Mouse (Mus musculus): ENCODE measurements around the gene Icosl.
"Not testable (repeated sequence)": the region's sequence is repeated elsewhere in the genome, so short reads cannot be mapped to it uniquely, and the experiment has no call there.

Gene Icosl

GRCm38 (mm10) chr10:78074977-78075376 lies 5.9 kb downstream of the Icosl start:
- DNase-seq (ENCODE audit: low spot score in 2 of 2) = no peak

- no peak for DNase-seq (ENCODE audit: low spot score in 2 of 2)
Measured at GRCm38 (mm10) chr10:78077862-78078261, 8.8 kb downstream of the Icosl start.

GRCm38 (mm10) chr10:78078276-78078675 lies 9.2 kb downstream of the Icosl start:
- DNase-seq (ENCODE audit: low spot score in 2 of 2) = no peak

DNA sequence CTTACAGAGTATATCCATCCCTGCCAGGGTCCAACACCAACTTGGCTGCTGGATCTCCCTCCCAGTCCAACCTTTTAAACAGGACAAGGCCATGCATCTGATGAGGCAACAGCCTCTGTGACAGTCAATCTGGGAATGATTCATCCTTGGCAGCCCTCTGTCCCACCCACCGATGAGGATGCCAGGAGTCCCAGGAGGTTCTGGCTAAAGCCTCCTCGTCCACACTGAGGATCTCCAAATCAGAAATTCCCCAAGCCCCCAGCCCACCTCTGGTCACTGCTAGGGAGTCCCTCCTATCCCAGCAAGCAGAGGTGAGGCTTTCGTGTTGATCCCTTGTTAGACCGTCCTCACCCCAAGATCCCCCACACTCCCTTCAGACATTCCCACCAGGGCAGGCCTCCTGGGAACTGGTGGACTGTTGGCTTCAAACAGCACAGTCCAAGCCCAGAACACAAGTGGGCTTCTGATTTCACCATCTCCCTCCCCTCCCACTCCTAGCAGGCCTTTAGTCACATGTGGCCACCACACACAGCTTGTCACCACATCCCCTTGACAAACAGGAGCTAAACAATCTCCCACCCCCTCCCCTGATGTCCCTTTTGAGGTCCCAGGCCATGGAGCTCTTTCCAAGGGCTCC lies 11.0 kb downstream of the Icosl start:
- no peak for DNase-seq (ENCODE audit: low spot score in 2 of 2)

DNA sequence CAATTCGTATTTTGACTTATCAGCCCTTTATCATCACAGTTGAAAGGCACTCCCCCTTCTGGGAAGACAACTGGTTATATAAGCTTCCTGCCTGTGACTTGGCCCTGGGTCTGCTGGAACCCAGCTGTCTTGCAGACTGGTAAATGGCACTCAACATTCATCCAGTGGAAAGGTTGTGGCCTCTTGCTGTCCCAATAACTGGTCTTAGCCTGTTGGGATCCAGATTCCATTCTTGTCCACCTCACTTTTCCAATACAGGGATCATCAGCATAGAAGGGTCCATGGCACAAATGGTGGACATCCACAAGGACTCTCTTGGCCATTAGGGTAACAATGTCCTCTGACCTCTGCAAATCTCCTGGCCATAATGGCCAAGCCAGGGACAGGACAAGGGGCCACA lies 15.0 kb downstream of the Icosl start:
- no peak for DNase-seq (ENCODE audit: low spot score in 2 of 2)

GRCm38 (mm10) chr10:78085711-78086110 lies 16.6 kb downstream of the Icosl start:
- DNase-seq (ENCODE audit: low spot score in 2 of 2) = no peak

- DNase-seq (ENCODE audit: low spot score in 2 of 2) = no peak
Measured at GRCm38 (mm10) chr10:78086444-78087061, 17.5 kb downstream of the Icosl start.

DNA sequence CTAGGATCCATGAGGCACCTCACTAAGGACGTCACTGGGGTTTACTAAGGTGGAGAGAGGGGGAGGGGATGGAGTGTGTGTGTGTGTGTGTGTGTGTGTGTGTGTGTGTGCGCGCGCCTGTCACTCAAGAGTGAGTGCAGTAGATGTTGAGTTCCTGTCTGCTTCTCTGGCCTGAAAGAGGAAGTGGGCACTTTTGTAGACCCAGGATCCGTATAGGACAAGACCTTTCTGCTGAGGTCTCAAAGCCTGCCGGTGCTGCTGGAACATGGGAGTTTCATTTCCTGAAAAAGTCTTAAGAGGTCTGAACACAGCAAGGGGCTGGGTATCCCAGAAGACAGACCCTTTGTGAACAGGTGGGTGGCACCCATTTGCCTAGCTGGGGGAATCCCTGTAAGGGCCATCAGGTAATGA lies 18.0 kb downstream of the Icosl start:
- no peak for DNase-seq (ENCODE audit: low spot score in 2 of 2)

DNA sequence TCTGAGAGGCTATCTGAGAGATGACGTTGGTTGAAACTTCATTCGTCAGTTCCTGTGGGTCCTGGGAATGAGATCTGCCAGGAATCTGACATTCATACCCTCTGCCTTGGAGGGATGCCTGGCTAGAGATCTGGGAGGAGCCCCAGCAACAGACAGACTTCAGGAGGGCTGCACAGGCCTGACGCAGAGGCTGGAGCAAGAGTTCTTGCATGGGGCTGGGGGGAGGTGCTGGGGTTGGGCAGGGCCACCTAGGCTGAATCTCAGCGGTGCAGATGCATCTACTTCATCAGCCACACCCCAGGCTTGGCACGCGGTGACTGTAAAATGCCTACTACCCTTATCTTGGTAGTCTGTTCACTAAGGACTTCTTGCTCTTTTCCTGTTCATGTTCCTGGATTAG lies 21.1 kb downstream of the Icosl start:
- DNase-seq (ENCODE audit: low spot score in 2 of 2) = no peak

GRCm38 (mm10) chr10:78090706-78091491 lies 21.8 kb downstream of the Icosl start:
- DNase-seq (ENCODE audit: low spot score in 2 of 2) = no peak

DNA sequence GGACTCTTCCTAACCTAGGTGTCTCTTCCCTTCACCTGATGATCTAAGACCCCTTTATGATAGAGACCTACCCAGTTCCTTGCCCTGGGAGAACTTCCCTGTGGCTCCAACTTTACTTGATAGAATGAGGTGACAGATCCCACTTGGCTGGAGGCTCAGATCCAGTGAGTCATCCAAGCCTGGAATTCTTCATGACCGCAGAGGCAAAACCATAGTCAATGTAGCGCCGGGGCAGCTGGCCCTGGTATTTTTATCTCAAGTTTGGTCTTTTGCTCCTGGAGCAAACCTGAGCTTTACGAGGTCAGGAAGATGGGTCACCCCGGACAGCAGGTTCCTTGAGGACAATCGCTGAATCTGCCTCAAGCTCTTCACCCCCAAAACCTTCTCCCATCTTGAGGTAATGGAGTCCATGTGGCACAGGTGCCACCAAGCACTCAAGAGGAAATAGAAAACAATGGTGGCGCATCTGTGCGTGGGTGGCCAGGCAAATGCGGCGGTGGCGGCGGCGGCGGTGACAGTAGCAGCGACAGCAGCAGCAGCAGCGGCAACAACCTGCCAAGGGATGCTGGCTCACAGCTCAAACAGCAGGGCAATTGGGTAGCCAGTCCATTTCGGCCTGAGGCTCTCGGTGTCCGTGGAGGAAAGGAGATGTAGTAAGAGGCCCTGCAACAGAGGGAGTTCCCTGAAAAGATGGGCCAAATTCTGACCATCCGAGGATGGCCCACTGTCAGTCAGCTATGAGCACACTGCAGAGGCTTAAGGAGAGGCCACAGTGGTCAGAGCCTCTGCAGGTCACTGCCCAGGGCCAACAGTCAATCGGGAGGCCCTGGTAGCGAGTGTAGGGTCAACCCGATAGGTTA lies 23.0 kb downstream of the Icosl start:
- DNase-seq (ENCODE audit: low spot score in 2 of 2) = no peak

DNA sequence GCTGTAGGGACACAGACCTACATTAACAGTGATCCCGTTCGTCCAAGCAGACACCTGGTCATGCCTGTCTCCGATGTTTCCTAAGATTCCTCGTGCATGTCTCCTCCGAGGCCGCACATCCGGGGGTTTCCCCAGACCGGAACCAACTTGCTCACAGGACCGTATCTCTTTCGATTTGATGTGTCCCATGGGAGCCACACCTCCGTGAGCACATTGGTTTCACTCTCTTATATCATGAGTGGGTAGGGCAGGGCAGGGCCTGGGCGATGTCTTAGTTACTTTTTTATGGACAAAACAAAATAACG lies 23.6 kb downstream of the Icosl start:
- no peak for DNase-seq (ENCODE audit: low spot score in 2 of 2)

GRCm38 (mm10) chr10:78095221-78095620 lies 26.1 kb downstream of the Icosl start:
- DNase-seq (ENCODE audit: low spot score in 2 of 2) = no peak

GRCm38 (mm10) chr10:78095954-78096931 lies 27.1 kb downstream of the Icosl start:
- DNase-seq (ENCODE audit: low spot score in 2 of 2) = no peak

- DNase-seq (ENCODE audit: low spot score in 2 of 2) = not testable (repeated sequence)
Measured at GRCm38 (mm10) chr10:78099860-78100259, 30.8 kb downstream of the Icosl start.

- DNase-seq (ENCODE audit: low spot score in 2 of 2) = no peak
Measured at GRCm38 (mm10) chr10:78100989-78101780, 32.1 kb downstream of the Icosl start.

DNA sequence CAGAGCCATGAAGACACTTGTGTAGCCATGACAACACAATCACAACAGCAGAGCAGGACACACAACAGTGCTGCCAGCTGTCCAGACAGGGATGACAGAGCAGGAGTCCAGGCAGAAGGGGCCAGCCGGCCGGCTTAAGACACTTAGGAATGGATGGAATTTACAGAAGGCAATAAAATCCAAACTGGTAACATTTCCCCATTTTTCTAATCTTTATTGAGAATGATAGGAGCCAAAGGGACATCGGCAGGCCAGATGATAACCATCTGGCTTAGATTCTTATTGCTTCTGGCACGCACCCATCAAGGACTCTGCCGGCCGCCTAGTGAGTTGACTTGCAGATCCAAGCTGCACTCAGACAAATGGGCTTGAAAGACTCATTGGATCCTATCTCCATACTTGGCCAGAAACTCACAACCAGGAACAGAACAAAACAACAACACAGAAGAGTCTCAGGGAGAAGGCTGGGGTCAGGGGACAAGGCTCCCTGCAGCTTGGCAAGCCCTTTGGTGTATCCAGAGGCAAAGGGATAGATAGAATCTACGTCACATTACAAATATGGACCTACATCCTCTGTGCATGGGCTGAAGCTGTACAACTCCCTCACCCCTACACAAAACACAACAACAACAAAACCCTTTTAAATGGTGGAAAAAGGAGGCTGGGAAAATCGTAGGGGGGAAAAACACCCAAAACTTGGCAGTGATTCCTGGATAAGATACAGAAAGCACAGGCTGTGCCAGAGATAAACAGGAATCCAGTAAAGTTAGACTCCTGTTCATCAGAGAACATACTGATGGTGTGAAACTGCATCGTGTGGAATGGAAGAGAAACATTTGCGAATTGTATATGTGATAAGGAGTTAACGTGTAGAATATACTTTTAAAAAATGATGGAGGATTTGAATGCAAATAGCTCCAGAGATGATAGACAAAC lies 35.7 kb downstream of the Icosl start:
- no peak for DNase-seq (ENCODE audit: low spot score in 2 of 2)

DNA sequence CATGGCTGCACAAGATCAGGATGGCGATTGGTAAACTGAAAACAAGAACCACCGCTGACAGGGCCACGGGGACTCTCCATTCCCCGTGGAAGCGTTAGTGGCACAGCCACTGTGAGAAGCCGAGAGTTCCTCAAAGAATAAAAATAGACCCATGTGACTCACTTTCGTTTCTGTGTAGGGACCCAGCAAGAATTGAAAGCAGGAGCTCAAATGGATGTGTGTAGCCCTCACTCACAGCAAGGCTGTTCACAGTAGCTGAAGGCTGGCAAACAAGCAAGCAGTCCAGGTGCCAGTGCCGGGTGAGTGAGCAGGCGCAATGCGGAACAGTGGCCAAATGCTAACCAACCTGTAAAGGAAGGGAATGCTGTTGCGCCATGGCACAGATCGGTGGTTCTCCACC lies 36.4 kb downstream of the Icosl start:
- peak in 1 of 2 experiments; percentile 12 for DNase-seq (ENCODE audit: low spot score in 2 of 2)

DNA sequence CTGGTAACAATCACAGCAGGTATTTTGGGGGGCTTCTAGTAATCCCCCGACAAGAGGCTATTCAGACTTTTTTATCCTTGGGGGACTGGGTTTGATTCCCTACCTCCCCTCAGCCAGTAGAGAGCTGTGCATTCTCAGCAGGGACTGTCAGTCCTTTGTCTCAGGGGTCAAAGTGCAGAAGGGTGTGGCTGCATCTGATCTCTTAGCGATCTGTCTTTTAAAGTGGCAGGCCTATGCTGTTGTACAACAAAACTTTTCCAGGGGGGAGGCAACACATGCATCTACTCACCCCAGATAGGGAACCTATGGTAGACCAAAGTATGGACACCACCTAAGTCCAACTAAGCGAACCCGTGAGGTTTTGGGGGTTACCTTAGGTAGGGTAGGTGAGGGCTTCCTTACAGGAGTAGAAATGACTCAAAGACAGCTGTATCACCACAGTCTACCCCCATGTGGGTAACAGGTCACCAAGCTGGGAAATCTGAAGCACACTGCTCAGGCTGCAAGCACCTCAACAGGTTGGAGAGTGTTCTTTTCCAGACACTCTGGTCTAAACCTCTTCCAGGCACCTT lies 45.5 kb downstream of the Icosl start:
- DNase-seq (ENCODE audit: low spot score in 2 of 2) = no peak

All from frontal cortex, postnatal 10 days (tissue).